Mouse (Mus musculus) intestine, embryonic 14.5 days (tissue): ENCODE data around the gene Plcz1. TPM values are rescaled to one million over a fixed set of nuclear protein-coding genes. Genes with fewer than 3 reads are reported as not detected.

ENCODE experiments used
- ATAC-seq: fragments of 200-750 bp; cut with Nextera tagmentation; replicated peaks from 2 replicates; pipeline ENCODE4 v1.8.0; 2017; ENCODE audit warnings: low read depth, moderate number of reproducible peaks, moderate TSS enrichment, moderate library complexity; ENCODE audit not compliant: low FRiP score, low TSS enrichment
- DNase-seq: peaks from one replicate; pipeline ENCODE4 v3.0.0-alpha.2; 2018; ENCODE audit warnings: low spot score
- H3K27ac ChIP-seq: fragments of 300-500 bp; sonication (generic); 2 replicates; pipeline ENCODE4 v1.5.1; 2014; ENCODE audit warnings: low read depth, mild to moderate bottlenecking, control low read depth
- H3K27me3 ChIP-seq: fragments of 300-500 bp; sonication (generic); replicated peaks from 2 replicates; pipeline ENCODE4 v1.6.1; 2014; ENCODE audit warnings: low read length, control low read depth; ENCODE audit not compliant: control insufficient read depth, insufficient read depth
- H3K36me3 ChIP-seq: fragments of 300-500 bp; sonication (generic); 2 replicates; pipeline ENCODE4 v1.6.1; 2014; ENCODE audit warnings: low read length, control low read depth; ENCODE audit not compliant: control insufficient read depth, insufficient read depth
- H3K4me1 ChIP-seq: fragments of 300-500 bp; sonication (generic); replicated peaks from 2 replicates; pipeline ENCODE4 v1.6.1; 2014; ENCODE audit warnings: low read length, control low read depth, mixed read lengths; ENCODE audit not compliant: control insufficient read depth, insufficient read depth
- H3K4me2 ChIP-seq: fragments of 300-500 bp; sonication (generic); 2 replicates; pipeline ENCODE4 v1.6.1; 2014; ENCODE audit warnings: low read length
- H3K4me3 ChIP-seq: fragments of 300-500 bp; sonication (generic); 2 replicates; pipeline ENCODE4 v1.5.1; 2014; ENCODE audit warnings: low read depth, low read length, control low read depth, mixed read lengths
- H3K9ac ChIP-seq: fragments of 300-500 bp; sonication (generic); 2 replicates; pipeline ENCODE4 v1.6.1; 2014; ENCODE audit warnings: mild to moderate bottlenecking, low read length
- H3K9me3 ChIP-seq: fragments of 300-500 bp; sonication (generic); 2 replicates; pipeline ENCODE4 v1.6.1; 2016; ENCODE audit warnings: low read length, control low read depth; ENCODE audit not compliant: control insufficient read depth
- WGBS: fragments of 180-500 bp; shearing (Covaris S2); extraction: QIAGEN DNeasy Blood & Tissue Kit; methylation state at CpG from one replicate; pipeline ENCODE4 v1.1.7; 2014; 5-methylcytosine and 5-hydroxymethylcytosine counted together
- polyA plus RNA-seq: library from polyadenylated mRNA; unstranded; fragments of >200 nt; fragmentation: Nextera tagmentation; extraction: Ambion mirVana; gene quantifications from 2 replicates; pipeline ENCODE4 v1.2.1, GENCODE M21; 2014

Gene Plcz1
- polyA plus RNA-seq, 1 experiment from 2014 or later: not detected

- peaks cover 7% of the 10 kb centered on the region; the same call in 1 of the 2 replicates for H3K9me3 ChIP-seq
- H3K9ac ChIP-seq: no peak overlapping the region
- no peak overlapping the region for H3K4me2 ChIP-seq
- no peaks in the 10 kb centered on the region for H3K36me3 ChIP-seq
- H3K27me3 ChIP-seq: no peaks in the 10 kb centered on the region
- H3K4me1 ChIP-seq: no peaks in the 10 kb centered on the region
- WGBS: 78% methylated on average over 3 of the region's 3 CpGs
- no peak for ATAC-seq
- DNase-seq: no peak
- no peak overlapping the region for H3K4me3 ChIP-seq
- H3K27ac ChIP-seq: no peak overlapping the region
These were observed 36.1 kb downstream of the Plcz1 start for GRCm38 (mm10) chr6:140005181-140005580.

DNA sequence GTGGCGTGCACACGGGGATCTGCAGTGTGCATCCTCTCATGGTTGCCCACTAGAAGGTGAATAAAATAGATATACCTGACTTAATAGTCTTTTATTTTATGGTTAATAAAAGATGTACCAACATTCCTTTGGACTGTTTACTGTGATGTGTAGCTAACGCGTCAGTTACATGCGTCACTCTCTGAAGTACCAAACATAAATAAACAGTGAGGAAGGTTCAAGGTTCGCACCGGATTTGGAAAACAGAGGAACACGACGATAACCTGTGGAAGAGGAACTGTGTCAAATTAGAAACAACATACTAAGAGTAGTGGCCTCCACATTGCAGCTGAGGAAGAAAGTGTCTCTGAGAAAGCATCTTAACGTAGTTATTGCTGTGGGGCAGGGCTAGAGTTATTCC, 51.7 kb downstream of the Plcz1 start:
- WGBS: 68% methylated on average over 10 of the region's 10 CpGs
- Histone ChIP-seq H3K4me1 (no peaks in the 10 kb centered on the region), H3K9ac (no peak overlapping the region), H3K36me3 (no peaks in the 10 kb centered on the region), H3K4me2 (no peak overlapping the region), H3K27ac (no peak overlapping the region), H3K27me3 (no peaks in the 10 kb centered on the region), H3K9me3 (no peaks in the 10 kb centered on the region), H3K4me3 (no peak overlapping the region)
- ATAC-seq: no peak
- no peak for DNase-seq

- Histone ChIP-seq H3K9me3 (no peaks in the 10 kb centered on the region), H3K9ac (no peak overlapping the region), H3K4me1 (no peaks in the 10 kb centered on the region), H3K4me3 (no peak overlapping the region), H3K4me2 (no peak overlapping the region), H3K36me3 (no peaks in the 10 kb centered on the region), H3K27ac (no peak overlapping the region), H3K27me3 (no peaks in the 10 kb centered on the region)
- DNase-seq (no peak), ATAC-seq (no peak)
- WGBS: 89% methylated on average over 6 of the region's 6 CpGs
These were observed 52.2 kb downstream of the Plcz1 start for GRCm38 (mm10) chr6:139989075-139989474.

DNA sequence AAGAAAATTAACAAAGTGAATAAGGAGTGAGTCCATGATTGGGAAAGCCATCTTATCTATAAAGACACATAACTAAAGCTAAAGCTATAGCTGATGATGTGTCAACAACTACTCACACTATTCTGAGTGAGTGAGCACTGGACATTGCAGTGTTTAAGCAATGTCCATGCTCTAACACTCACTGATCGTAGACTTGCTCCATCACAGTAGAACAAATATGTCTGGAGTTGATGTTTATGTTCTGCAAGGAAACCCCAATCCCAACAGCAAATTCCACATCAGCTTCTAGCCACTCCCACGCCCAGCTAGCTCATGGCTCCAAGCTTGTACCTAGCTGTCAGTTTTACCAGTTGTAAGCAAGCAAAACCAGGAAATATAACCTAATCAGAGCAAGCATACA, 54.7 kb downstream of the Plcz1 start:
- WGBS: 60% methylated on average over 2 of the region's 2 CpGs
- no peak overlapping the region for H3K4me3 ChIP-seq
- H3K9me3 ChIP-seq: no peaks in the 10 kb centered on the region
- H3K27ac ChIP-seq: no peak overlapping the region
- no peak for DNase-seq
- no peaks in the 10 kb centered on the region for H3K27me3 ChIP-seq
- ATAC-seq: no peak
- no peak overlapping the region for H3K4me2 ChIP-seq
- H3K9ac ChIP-seq: no peak overlapping the region
- H3K36me3 ChIP-seq: no peaks in the 10 kb centered on the region
- H3K4me1 ChIP-seq: no peaks in the 10 kb centered on the region

DNA sequence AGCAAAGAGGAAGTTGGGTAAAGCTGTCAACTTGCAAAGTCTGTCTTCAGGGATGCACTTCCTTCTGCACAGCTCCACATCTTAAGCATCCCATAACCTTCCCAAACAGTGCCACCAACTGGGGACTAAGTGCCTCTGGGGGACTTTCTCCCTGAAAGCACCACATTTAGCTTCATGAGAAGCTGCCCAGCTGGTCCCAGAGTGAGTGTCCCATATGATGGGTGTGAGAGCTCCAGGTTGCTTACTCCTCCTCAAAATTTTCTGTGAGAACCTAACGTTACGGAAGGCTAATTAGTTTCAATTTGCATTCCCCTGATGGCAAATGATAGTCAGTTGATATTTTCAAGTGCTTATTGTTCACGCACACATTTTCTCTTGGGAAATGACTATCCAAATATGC, 57.2 kb downstream of the Plcz1 start:
- H3K4me3 ChIP-seq: no peak overlapping the region
- 0 out of 2 replicates have a peak, but pooled peaks cover 2% of the 10 kb centered on the region for H3K4me1 ChIP-seq
- no peak overlapping the region for H3K4me2 ChIP-seq
- no peaks in the 10 kb centered on the region for H3K36me3 ChIP-seq
- 92% methylated on average over 3 of the region's 3 CpGs for WGBS
- DNase-seq (no peak), ATAC-seq (no peak)
- no peak overlapping the region for H3K9ac ChIP-seq
- no peaks in the 10 kb centered on the region for H3K9me3 ChIP-seq
- no peaks in the 10 kb centered on the region for H3K27me3 ChIP-seq
- no peak overlapping the region for H3K27ac ChIP-seq

DNA sequence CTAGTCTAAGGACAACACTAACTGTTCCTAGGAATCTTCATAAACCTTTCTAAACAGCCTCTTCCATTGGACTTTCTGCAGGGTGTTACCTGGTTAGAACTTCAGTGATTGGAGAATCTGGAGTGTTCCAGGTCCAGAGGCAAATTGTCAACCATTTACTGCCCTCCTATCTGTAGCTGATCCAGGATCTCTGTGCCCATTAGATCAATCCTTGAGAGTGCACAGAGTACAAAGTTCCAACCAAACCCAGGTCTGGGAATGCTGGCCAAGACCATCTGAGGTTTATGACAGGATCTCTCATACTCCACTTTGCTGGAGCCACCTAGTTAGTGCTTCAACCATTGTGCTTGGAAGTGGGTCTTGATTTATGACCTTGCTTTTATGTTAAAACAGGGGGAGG, 60.2 kb downstream of the Plcz1 start:
- H3K9me3 ChIP-seq: no peaks in the 10 kb centered on the region
- H3K4me1 ChIP-seq: peaks cover 8% of the 10 kb centered on the region; the same call in 1 of the 2 replicates
- no peaks in the 10 kb centered on the region for H3K36me3 ChIP-seq
- H3K27ac ChIP-seq: no peak overlapping the region
- DNase-seq (no peak), ATAC-seq (no peak)
- H3K27me3 ChIP-seq: no peaks in the 10 kb centered on the region
- H3K9ac ChIP-seq: no peak overlapping the region
- no peak overlapping the region for H3K4me2 ChIP-seq
- H3K4me3 ChIP-seq: no peak overlapping the region

DNA sequence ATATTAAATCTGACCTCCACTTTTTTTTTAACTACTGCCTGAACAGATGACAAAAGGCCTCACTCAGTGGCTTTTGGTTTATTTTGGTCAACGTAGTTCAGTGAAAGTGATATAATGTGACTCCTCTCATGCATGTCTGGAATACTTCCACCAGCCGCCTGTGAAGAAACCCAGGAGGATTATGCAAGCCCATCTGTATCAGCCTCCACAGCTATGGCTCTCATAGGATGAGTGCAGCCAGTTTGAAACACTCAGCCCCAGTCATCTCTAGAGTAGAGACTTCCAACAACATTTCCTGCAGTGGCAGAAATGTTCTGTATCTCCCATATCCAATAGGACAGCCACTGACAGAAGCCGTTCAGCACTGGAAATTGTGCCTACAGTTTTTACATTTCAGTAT, 63.1 kb downstream of the Plcz1 start:
- WGBS: 31% methylated on average over 3 of the region's 3 CpGs
- Histone ChIP-seq H3K4me2 (no peak overlapping the region), H3K27ac (no peak overlapping the region), H3K4me3 (no peak overlapping the region), H3K9ac (no peak overlapping the region), H3K27me3 (no peaks in the 10 kb centered on the region), H3K9me3 (no peaks in the 10 kb centered on the region), H3K4me1 (peaks cover 8% of the 10 kb centered on the region; the same call in 1 of the 2 replicates), H3K36me3 (no peaks in the 10 kb centered on the region)
- no peak; the same call in 1 of the 2 replicates for ATAC-seq
- no peak for DNase-seq

- Histone ChIP-seq H3K27ac (no peak overlapping the region), H3K9me3 (no peaks in the 10 kb centered on the region), H3K4me1 (peaks cover 8% of the 10 kb centered on the region; the same call in 1 of the 2 replicates), H3K36me3 (no peaks in the 10 kb centered on the region), H3K9ac (no peak overlapping the region), H3K27me3 (no peaks in the 10 kb centered on the region), H3K4me3 (no peak overlapping the region), H3K4me2 (no peak overlapping the region)
- DNase-seq (no peak), ATAC-seq (no peak)
- WGBS: 88% methylated on average over 5 of the region's 5 CpGs
These were observed 66.6 kb downstream of the Plcz1 start for GRCm38 (mm10) chr6:139974668-139975067.

DNA sequence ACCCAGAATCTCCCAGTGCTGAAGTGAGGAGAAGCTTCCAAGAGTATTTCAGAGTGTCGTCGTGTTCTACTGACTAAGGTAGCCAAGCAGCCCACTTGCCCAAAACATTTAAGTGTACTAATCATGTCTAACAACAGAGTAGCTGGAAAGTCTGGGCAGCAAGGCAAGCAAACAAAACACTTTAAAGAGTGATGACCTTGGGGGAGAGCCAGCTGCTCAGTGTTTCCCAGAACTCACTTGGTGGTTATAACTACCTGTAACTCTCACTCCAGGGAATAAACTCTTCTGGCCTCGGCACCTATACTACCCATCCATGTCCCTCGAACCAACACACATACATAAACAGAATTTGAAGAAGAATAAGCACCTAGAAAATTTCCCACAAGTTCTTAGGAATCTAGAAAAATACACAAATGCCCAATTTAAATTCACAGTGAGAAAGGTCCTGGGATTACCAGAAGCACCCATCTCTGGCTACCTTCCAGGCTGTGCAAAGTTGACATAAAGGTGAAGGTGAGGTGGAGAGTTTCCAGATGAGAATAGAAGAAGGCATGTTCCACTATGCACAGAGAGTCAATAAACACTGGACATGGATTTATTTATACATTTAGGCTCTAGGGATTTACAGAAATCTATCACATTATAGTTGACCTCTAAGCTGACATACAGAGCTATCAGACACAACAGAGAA, 69.5 kb downstream of the Plcz1 start:
- Histone ChIP-seq H3K9ac (no peak overlapping the region), H3K27me3 (no peaks in the 10 kb centered on the region), H3K27ac (no peak overlapping the region), H3K4me2 (no peak overlapping the region), H3K9me3 (no peaks in the 10 kb centered on the region), H3K36me3 (no peaks in the 10 kb centered on the region), H3K4me1 (no peaks in the 10 kb centered on the region), H3K4me3 (no peak overlapping the region)
- ATAC-seq (no peak), DNase-seq (no peak)
- 70% methylated on average over 4 of the region's 4 CpGs for WGBS
